Mouse (Mus musculus): ENCODE results near the gene Malsu1.

GRCm38 (mm10) chr6:49052191-49052590 lies 21.4 kb upstream of the Malsu1 start:
- TF ChIP-seq GATA1 (IDR thresholded peaks at IDR 0.05; ENCODE audit: borderline replicate concordance, low read length) (no peak), FLI1 (IDR thresholded peaks at IDR 0.05; ENCODE audit: low read length) (no peak)
